Mouse (Mus musculus) erythroblast, adult 5-6 weeks (primary cell): ENCODE data around the gene Robo1. TPM values are rescaled to one million over a fixed set of nuclear protein-coding genes. Genes with fewer than 3 reads are reported as not detected.

ENCODE experiments used
- ATAC-seq: replicated peaks from 2 replicates; pipeline ENCODE4 v1.8.0; 2016; ENCODE audit warnings: moderate number of reproducible peaks, mild to moderate bottlenecking, moderate TSS enrichment, inconsistent platforms; ENCODE audit not compliant: poor library complexity, low FRiP score, severe bottlenecking
- total RNA-seq, 2 experiments: library from RNA; stranded (forward) in 1 of 2; stranded (reverse) in 1 of 2; fragments of 150-400 nt in 1 of 2; fragments of 200-764, 138-1000 nt in 1 of 2; gene quantifications; 2 replicates each; pipeline versions ENCODE4 v1.2.3 to v1.2.4; 2015 to 2017; ENCODE audit warnings: low replicate concordance in 2 of 2

Robo1 gene
- total RNA-seq, 2 experiments from 2014 or later: 0.43 TPM; not detected in 1

GRCm38 (mm10) chr16:73016801-73017200 is 708.7 kb downstream of the Robo1 start:
- no peak for ATAC-seq

GRCm38 (mm10) chr16:73024326-73024725 is 716.2 kb downstream of the Robo1 start:
- no peak for ATAC-seq

DNA sequence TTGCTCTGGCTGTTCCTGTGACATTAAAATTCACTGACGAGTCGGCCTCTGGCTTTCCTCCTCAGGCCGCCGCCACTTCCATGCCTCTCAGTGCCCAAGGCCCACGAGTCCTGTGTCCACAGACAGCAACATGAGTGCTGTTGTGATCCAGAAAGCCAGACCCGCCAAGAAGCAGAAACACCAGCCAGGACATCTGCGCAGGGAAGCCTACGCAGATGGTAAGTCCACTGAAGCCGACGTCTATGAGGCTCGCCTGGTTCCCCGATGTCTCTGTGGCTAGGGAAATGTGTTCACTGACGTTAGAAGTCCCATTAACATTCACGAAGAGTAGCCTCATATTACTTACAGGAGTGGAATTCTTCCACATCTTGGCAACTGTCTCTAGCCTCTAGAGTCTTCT is 719.6 kb downstream of the Robo1 start:
- ATAC-seq: no peak

- ATAC-seq: no peak
Measured at GRCm38 (mm10) chr16:73030999-73031398, 722.9 kb downstream of the Robo1 start.

DNA sequence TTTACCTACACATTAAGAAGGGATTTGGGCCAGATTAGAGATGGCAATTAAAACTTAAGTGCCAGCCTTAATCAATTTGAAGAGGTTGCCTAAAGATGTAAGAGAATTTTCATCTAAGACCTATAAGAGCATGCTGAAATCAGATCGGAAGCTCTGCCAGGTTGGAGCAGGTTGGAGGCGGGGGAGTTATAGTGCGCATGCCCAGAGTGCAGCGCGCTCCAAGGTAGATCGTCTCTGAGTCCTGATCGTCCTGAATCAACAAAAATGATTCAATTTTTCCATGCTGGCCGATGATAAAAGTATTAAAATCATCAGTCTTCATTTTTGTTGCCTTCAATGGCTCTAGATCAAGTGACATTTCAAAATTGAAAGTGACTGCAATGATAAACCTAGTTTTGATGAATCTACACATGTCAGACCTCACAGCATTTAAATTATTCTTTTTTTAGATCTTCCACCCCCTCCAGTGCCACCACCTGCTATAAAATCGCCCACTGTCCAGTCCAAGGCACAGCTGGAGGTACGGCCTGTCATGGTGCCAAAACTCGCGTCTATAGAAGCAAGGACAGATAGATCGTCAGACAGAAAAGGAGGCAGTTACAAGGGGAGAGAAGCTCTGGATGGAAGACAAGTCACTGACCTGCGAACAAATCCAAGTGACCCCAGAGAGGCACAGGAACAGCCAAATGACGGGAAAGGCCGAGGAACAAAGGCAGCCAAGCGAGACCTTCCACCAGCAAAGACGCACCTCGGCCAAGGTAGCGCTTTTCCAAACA is 727.3 kb downstream of the Robo1 start:
- ATAC-seq: no peak

- no peak for ATAC-seq
Measured at GRCm38 (mm10) chr16:73038552-73038951, 730.4 kb downstream of the Robo1 start.

DNA sequence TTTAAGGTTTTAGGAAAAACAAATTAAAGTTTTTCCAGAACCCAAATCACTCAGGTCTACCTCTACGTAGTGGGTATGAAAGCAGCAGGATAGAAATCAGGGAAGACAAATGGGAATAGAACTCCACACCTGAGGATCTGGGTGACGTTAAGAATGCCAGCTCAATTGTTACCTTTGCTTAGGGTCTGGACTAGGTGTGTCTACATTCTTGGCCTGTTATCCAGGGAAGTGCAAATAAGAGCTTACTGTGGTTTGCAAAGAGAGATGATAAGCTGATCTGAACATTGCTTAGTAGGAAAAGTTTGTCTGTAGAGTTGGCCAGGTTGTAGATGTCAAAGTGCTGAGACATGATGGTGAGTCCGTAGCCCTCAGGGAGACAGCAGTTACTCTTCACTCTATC is 754.4 kb downstream of the Robo1 start:
- ATAC-seq: no peak

DNA sequence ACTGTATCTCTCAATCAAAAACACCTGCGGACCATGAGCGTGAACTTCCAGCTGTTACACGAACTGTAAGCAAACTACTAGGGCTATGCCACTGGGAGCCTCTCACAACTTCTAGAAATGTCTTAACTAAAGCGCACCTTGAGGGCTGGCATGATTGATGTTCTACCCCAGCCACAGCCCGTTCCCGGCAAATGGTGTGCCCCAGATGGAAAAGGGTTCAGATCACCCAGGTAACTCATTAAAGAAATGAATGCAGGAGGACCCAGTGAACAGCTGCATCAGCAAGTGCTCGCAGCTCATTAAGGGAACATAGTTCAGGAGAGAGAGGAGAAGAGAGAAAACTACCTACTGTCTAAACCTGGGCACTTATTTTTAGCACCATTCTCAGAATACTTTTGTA is 759.7 kb downstream of the Robo1 start:
- ATAC-seq: no peak

- no peak for ATAC-seq
Measured at GRCm38 (mm10) chr16:73072047-73072446, 763.9 kb downstream of the Robo1 start.

GRCm38 (mm10) chr16:73072883-73073282 is 764.8 kb downstream of the Robo1 start:
- no peak for ATAC-seq

- no peak for ATAC-seq
Measured at GRCm38 (mm10) chr16:73082420-73082819, 774.3 kb downstream of the Robo1 start.

DNA sequence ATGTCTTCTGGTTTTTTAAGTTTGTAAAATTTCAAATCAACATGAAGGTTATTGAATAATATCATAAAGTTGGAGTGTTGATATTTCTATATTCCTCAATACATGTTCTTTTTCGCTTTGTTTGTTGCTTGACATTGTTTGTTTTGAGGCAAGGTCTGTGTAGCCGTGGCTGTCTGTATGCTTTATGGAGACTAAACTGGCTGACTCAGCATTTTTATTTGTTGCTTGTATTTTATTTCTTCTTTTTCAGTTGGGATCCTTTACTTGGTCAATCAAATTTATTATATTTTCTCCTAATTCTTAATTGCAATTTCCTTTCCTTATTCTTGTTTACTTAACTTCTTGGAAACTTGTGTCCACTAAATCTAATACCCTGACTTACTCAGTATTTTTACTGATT is 775.0 kb downstream of the Robo1 start:
- ATAC-seq: no peak
